Mouse (Mus musculus) E14TG2a.4 (cell line): ENCODE measurements at regions not wholly inside any gene's neighbourhood (a gene's known extent, or its start where the extent isn't known, plus 50 kb on each side); places are given as distances from the start of the nearest gene placed in this dataset.

ENCODE experiments used
- CTCF ChIP-seq: conservative IDR thresholded peaks from 2 replicates; pipeline ENCODE4 v1.5.1; 2014; ENCODE audit warnings: low read length
- NANOG ChIP-seq: IDR thresholded peaks from 2 replicates; pipeline ENCODE4 v1.6.1; 2014; ENCODE audit warnings: borderline replicate concordance, low read length, mixed read lengths
- POU5F1 ChIP-seq: IDR thresholded peaks from 2 replicates; pipeline ENCODE4 v1.6.1; 2014; ENCODE audit warnings: low read length, borderline replicate concordance

- TF ChIP-seq CTCF (no peak), NANOG (no peak), POU5F1 (no peak)
These were observed 195.5 kb upstream of the Tyrp1 start for GRCm38 (mm10) chr4:80638381-80638780.
